Mouse (Mus musculus) fat pad, adult 2 months (tissue): ENCODE results near the gene Olfr901.
"Not testable (repeated sequence)": the region's sequence is repeated elsewhere in the genome, so short reads cannot be mapped to it uniquely, and the experiment has no call there.

Experiments used
- DNase-seq: peaks from one replicate; pipeline ENCODE4 v3.0.0-alpha.2; 2011; ENCODE audit warnings: low read depth, low spot score; ENCODE audit errors: extremely low read depth

Olfr901 gene

DNA sequence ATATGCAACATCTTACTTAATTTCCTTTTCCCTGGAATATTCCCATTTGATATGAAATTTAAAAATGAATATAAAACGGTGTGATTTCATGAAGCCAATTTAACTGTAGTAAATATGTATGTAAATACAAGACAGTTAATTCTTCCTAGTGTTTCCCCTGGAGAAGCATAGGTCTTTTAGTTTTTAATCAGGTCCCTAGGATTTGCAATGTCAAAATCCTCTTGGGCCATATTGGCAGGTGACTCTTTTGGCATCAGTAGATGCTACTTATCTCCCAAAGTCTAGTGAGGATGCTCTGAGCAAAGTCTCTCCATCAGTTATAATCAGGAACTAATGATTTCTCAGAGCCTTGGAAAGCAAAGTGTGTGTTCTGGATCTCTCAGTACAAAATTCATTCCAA, at the start of gene Olfr901:
TSS of gene Olfr901 (plus strand) at position 301 of the 400 bp plus-strand sequence.
- DNase-seq, result no peak

DNA sequence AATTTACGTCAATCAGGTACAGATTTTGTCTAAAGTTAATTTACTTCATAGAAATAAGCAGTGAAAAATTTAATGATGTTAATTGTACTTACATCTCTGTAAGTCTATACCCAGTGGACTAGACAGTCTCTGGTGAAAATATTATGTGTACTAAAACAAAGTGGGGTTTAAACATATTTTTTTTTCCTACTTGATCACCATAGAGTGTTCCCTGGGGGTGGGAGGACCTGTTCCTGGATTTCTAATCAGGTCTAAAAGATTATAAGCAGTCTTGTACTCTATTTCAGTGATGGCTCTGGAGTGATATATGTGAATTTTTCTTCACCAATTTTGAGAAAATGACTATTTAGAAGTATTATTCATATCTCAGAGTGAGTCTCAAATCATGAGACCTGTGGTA, 27.9 kb upstream of the Olfr901 start, which contains the start of gene Olfr147:
TSS of gene Olfr147 (plus strand) at position 301 of the 400 bp plus-strand sequence.
- DNase-seq, result no peak

DNA sequence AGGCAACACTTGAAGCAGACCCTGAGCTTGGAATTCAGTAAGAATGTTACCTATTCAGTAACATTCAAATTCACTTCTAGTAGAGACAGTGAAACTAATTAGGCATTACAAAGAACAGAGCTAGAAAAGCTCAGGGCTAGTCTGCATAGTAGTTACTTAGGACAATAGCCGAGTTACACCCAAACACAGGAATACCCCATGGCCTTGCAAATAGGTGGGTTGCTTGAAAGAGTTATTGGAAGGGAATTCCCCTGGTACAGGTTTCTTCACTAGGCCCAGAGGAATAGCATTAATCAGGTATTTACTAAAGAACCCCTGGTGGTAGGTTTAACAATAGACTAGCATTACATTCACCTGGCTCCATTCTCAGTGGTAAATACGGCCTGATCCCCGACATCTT, 21.8 kb upstream of the Olfr901 start:
- DNase-seq, result not testable (repeated sequence)

DNA sequence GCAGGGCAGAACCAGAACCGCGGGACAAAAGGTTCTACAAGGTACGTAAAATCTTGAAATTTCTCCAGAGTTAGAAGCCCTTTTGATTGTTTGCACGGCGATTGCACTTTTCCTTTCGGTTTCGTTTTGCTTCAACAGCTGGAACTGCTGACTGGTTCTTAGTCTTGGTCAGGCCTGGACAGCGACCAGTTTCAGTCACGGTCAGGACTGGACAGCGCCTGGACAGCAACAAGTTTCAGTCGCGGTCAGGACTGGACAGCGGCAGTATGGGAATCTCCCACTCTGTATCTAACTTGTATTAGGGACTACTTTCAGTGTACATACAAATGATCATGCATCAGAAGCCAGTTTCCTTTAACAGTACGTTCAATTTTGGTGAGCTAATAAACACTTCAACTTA, 15.8 kb upstream of the Olfr901 start:
- DNase-seq, result not testable (repeated sequence)

DNA sequence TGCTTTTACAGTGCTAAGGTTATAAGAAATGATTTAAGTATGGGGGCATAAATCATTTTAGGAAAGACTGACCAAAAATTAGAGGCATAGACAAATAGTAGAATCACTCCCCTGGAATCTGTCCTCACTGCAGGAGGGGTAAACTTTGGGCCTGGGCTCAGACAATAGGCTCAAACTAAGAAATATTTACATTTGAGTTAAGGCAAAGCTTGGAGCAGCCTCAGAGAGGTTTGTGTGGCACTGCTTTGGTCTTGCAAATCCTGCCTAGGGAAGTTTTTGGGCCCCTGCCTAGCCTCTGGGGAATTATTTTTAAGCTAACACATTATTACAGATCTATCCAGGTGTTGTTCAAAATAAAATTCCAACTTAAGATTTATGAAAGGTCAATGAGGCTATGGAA, 5.5 kb upstream of the Olfr901 start:
- DNase-seq, result no peak

DNA sequence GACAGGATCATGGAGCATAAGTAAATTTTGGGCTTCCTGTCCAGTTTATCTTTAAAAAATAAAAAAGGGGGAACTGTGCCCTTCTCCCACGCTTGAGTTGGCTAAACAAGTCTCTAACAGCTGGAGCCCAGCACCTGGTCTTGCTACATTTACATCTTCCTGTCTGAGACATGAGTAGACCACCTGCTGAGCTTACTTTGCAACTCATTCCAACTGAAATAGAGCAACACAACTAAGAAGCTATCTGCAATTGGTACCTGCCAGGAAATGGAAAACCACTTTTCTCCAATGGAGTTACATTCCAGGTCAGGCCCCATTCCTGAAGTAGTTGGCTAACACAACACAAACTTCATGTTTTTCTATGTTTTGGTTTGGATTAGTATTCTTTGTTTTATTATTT, 2.2 kb upstream of the Olfr901 start:
- DNase-seq, result no peak

DNA sequence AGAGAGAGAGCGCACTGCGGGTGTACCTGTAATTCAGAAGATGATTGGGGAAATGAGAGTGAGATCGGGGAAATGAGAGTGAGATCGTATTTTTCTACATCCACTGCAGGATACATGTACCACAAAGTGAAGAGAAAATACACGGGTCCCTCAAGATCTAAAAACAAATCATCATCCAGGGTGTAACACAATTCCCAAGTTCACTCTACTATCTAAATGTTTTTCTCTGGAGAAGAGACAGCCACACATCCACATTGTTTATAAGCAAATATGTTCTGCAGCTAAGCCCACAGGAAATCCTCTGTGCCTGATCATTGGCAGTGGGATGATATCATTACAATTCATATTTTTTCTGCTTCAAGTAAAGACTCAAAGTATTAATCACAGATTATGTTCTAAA, 18.1 kb downstream of the Olfr901 start, which contains the start of gene Olfr902:
TSS of gene Olfr902 (plus strand) at position 301 of the 400 bp plus-strand sequence.
- no peak for DNase-seq

DNA sequence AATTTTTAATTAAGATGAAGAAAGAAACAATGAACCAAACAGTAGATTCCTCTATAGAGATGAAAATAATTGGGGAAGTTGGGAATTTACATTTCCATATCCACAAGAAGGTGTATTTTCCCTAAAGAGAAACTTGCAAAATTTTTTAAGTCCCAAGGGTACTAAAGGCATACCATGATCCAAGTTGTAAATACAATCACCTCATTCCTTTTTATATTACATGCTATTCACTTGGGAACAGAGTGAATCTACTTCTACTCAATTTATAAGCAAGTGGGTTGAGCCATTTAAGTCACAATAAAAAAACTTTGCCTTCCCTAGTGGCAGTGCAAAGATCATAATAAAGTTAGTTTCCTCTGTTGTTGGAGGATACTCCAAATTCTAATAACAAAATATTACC, 33.6 kb downstream of the Olfr901 start, which contains the start of gene Olfr904:
TSS of gene Olfr904 (plus strand) at position 301 of the 400 bp plus-strand sequence.
- DNase-seq, result no peak

DNA sequence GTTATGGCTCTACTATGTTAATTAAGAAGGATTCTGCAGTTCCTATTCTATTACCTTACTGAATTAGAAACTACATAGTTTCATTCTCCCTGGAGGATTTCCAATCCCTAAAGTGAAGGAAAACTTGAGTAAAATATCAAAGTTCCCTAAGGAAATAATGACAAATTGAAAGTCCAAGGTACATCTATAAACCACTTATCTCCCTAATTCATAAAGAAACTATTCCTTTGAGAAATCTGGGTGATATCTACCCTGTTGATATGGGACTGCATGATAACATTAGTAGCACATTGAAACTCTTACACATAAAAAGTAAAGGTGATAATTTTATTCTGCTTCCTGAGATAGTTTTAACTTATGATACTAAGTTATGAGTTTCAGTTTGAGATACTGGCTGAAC, 41.6 kb downstream of the Olfr901 start, which contains the start of gene Olfr905:
TSS of gene Olfr905 (plus strand) at position 301 of the 400 bp plus-strand sequence.
- no peak for DNase-seq
